Mouse (Mus musculus): ENCODE data around the gene Snf8. TPM values are rescaled to one million over a fixed set of nuclear protein-coding genes. Genes with fewer than 3 reads are reported as not detected.
A peak's percentile ranks its signal among the peaks of the same experiment; 100 is the strongest.

The Snf8 gene
- polyA plus RNA-seq, 1 experiment from 2014 or later = 68.8 TPM

DNA sequence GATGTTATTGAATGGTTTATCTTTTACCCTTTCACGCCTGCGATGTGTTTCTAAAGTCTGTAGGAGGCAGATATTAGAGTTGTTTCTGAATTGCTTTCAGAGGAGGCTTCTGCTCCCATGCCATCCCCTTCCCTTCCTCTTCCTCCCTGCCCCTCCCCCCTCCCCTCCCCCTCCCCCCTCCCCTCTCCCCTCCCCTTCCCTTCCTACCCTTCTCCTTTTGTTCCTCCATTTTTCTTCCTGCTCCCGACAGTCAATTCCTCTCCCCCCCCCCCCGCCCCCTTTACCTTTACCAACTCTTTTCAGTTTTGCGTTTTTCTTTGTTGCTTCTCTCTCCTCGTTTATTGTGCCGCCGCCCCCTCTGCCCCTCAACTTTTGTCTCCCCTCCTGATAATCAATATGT is 22.7 kb upstream of the Snf8 start:
- 5% methylated on average over 5 of the region's 8 CpGs for WGBS
- ATAC-seq (no peak), DNase-seq (ENCODE audit: low spot score) (no peak)
- Histone ChIP-seq H3K9ac (ENCODE audit: low read length) (no peak overlapping the region), H3K27me3 (replicated peaks; ENCODE audit: control insufficient read depth, insufficient read depth, low read length) (no peaks in the 10 kb centered on the region), H3K36me3 (ENCODE audit: control insufficient read depth, insufficient read depth, low read length) (no peaks in the 10 kb centered on the region), H3K9me3 (replicated peaks; ENCODE audit: control insufficient read depth, low read length) (no peaks in the 10 kb centered on the region), H3K4me2 (ENCODE audit: low read length) (0 out of 2 replicates have a peak overlapping the region, but pooled peaks have one; percentile 1), H3K4me1 (ENCODE audit: control insufficient read depth, insufficient read depth, low read length) (no peaks in the 10 kb centered on the region), H3K4me3 (ENCODE audit: low read depth, low read length) (no peak overlapping the region), H3K27ac (ENCODE audit: low read depth, low read length) (no peak overlapping the region)

DNA sequence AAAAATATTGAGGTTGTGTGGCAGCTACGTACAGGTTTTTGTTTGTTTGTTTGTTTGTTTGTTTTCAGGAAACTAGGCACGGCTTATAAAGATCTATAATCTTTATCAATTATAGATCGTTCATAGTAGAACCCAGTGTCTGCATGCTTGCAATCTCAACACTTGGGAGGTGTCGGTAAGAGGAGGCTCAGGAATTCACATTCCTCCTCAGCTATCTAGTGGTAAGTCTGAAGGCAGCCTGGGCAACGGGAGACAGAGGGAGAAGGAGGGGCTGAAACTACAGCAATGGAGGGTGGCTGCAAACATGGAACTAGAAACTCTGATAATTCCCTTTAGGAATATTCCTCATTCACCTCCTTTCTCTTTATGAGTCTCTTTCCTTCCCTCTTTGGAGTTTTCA is 19.3 kb upstream of the Snf8 start:
- Histone ChIP-seq H3K4me2 (ENCODE audit: low read length) (no peak overlapping the region), H3K27ac (ENCODE audit: low read depth, low read length) (no peak overlapping the region), H3K27me3 (replicated peaks; ENCODE audit: control insufficient read depth, insufficient read depth, low read length) (no peaks in the 10 kb centered on the region), H3K4me1 (ENCODE audit: control insufficient read depth, insufficient read depth, low read length) (no peaks in the 10 kb centered on the region), H3K4me3 (ENCODE audit: low read depth, low read length) (no peak overlapping the region), H3K9ac (ENCODE audit: low read length) (no peak overlapping the region), H3K36me3 (ENCODE audit: control insufficient read depth, insufficient read depth, low read length) (no peaks in the 10 kb centered on the region), H3K9me3 (replicated peaks; ENCODE audit: control insufficient read depth, low read length) (no peaks in the 10 kb centered on the region)
- DNase-seq (ENCODE audit: low spot score) (no peak), ATAC-seq (no peak)
- 52% methylated on average over 5 of the region's 5 CpGs for WGBS

DNA sequence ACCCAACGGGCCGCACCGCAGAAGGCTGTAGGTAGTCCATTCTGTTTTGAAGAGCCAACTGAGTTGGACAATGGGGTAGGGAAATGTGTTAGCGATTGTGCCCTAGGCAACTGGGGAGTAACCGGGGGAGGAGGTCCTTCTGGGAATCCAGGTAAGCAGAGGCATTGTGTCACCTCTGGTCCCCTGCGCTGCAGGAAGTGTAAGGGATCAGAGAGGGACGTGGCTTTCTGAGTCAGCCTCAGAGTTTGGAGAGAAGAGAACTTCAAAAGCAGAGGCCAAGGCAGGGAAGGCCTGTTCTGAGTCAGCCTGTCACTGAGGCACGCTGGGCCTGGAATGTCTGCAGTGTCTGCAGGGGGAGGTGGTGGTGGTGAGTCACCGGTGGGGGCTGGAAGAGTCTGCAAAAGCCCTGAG is 16.7 kb upstream of the Snf8 start:
- DNase-seq (ENCODE audit: low spot score) (no peak), ATAC-seq (no peak)
- H3K36me3 ChIP-seq (ENCODE audit: control insufficient read depth, insufficient read depth, low read length) = no peaks in the 10 kb centered on the region
- H3K4me1 ChIP-seq (ENCODE audit: control insufficient read depth, insufficient read depth, low read length) = no peaks in the 10 kb centered on the region
- no peak overlapping the region for H3K9ac ChIP-seq (ENCODE audit: low read length)
- 12% methylated on average over 9 of the region's 9 CpGs for WGBS
- no peak overlapping the region for H3K27ac ChIP-seq (ENCODE audit: low read depth, low read length)
- H3K4me2 ChIP-seq (ENCODE audit: low read length) = no peak overlapping the region
- no peaks in the 10 kb centered on the region for H3K9me3 ChIP-seq (replicated peaks; ENCODE audit: control insufficient read depth, low read length)
- no peaks in the 10 kb centered on the region for H3K27me3 ChIP-seq (replicated peaks; ENCODE audit: control insufficient read depth, insufficient read depth, low read length)
- H3K4me3 ChIP-seq (ENCODE audit: low read depth, low read length) = no peak overlapping the region

DNA sequence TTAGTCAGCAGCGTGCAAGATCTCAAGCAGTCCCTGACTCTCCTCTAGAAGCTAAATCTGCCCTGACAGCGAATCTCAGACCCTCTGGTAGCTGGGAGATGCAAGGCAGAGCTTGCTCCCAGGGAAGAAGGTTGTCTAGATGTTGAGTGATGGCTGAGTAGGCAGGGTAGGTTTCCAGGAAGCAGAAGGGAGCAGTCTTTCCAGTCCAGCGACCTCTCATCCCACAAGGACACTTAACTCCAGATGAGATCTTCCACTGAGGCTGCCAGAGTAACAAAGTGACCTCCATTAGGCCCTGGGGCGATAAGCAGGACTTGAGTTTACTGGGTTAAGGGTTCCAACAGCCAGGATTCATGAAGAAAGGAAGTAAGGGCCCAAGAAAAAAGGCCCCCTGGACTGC is 14.1 kb upstream of the Snf8 start:
- Histone ChIP-seq H3K4me3 (ENCODE audit: low read depth, low read length) (no peak overlapping the region), H3K36me3 (ENCODE audit: control insufficient read depth, insufficient read depth, low read length) (no peaks in the 10 kb centered on the region), H3K27ac (ENCODE audit: low read depth, low read length) (no peak overlapping the region), H3K9me3 (replicated peaks; ENCODE audit: control insufficient read depth, low read length) (no peaks in the 10 kb centered on the region), H3K9ac (ENCODE audit: low read length) (no peak overlapping the region), H3K4me1 (ENCODE audit: control insufficient read depth, insufficient read depth, low read length) (no peaks in the 10 kb centered on the region), H3K4me2 (ENCODE audit: low read length) (no peak overlapping the region), H3K27me3 (replicated peaks; ENCODE audit: control insufficient read depth, insufficient read depth, low read length) (no peaks in the 10 kb centered on the region)
- 74% methylated on average over 4 of the region's 4 CpGs for WGBS
- DNase-seq (ENCODE audit: low spot score) (no peak), ATAC-seq (no peak)

DNA sequence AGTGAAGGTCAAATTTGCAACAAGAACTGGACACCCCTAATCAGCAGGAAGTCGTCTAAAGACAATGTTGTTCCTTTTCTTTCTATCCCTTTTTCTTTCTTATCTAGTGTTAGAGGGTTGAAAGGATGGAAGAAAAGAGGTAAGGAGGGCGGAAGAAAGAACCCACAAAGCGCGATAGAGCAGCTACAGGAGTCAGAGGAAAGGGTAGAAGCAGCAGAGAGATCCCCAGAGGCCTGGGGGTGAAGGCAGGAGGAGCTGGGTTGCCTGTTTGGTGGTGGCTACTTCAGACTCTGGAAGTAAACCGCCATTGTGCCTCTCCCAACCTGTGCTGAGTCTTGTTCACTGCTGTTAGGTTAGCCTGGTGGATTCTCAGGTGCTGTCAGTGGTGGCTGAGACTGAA is 6.6 kb upstream of the Snf8 start:
- Histone ChIP-seq H3K9me3 (replicated peaks; ENCODE audit: control insufficient read depth, low read length) (no peaks in the 10 kb centered on the region), H3K4me3 (ENCODE audit: low read depth, low read length) (no peak overlapping the region), H3K9ac (ENCODE audit: low read length) (no peak overlapping the region), H3K36me3 (ENCODE audit: control insufficient read depth, insufficient read depth, low read length) (no peaks in the 10 kb centered on the region), H3K27me3 (replicated peaks; ENCODE audit: control insufficient read depth, insufficient read depth, low read length) (no peaks in the 10 kb centered on the region), H3K4me1 (ENCODE audit: control insufficient read depth, insufficient read depth, low read length) (no peaks in the 10 kb centered on the region), H3K27ac (ENCODE audit: low read depth, low read length) (no peak overlapping the region), H3K4me2 (ENCODE audit: low read length) (no peak overlapping the region)
- WGBS = 63% methylated on average over 5 of the region's 5 CpGs
- no peak for ATAC-seq
- no peak for DNase-seq (ENCODE audit: low spot score)

DNA sequence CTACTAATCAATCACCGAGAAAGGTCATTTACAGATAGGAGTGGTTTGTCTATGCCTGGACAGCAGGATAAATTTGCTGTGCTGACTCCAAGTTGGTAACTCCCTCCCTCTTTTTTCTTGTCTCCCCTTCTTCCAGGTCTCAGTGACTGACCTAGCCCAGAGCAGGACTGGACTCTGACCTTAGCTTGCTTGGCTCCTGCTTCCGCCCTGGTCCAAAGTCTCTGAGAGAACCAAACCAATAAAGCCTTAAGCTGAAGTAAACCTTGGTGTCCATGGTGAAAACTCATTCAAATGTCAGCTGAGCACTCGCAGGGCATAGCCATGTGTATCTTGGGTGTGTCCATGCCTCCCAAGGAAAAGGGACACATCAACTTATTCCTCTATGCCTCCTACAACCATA is 4.1 kb upstream of the Snf8 start:
- no peak overlapping the region for H3K9ac ChIP-seq (ENCODE audit: low read length)
- H3K27me3 ChIP-seq (replicated peaks; ENCODE audit: control insufficient read depth, insufficient read depth, low read length) = no peaks in the 10 kb centered on the region
- H3K9me3 ChIP-seq (replicated peaks; ENCODE audit: control insufficient read depth, low read length) = no peaks in the 10 kb centered on the region
- WGBS = 90% methylated on average over 3 of the region's 3 CpGs
- H3K4me1 ChIP-seq (ENCODE audit: control insufficient read depth, insufficient read depth, low read length) = peaks cover 9% of the 10 kb centered on the region
- H3K27ac ChIP-seq (ENCODE audit: low read depth, low read length) = no peak overlapping the region
- no peak overlapping the region for H3K4me3 ChIP-seq (ENCODE audit: low read depth, low read length)
- ATAC-seq (no peak), DNase-seq (ENCODE audit: low spot score) (no peak)
- H3K36me3 ChIP-seq (ENCODE audit: control insufficient read depth, insufficient read depth, low read length) = no peaks in the 10 kb centered on the region
- H3K4me2 ChIP-seq (ENCODE audit: low read length) = no peak overlapping the region

DNA sequence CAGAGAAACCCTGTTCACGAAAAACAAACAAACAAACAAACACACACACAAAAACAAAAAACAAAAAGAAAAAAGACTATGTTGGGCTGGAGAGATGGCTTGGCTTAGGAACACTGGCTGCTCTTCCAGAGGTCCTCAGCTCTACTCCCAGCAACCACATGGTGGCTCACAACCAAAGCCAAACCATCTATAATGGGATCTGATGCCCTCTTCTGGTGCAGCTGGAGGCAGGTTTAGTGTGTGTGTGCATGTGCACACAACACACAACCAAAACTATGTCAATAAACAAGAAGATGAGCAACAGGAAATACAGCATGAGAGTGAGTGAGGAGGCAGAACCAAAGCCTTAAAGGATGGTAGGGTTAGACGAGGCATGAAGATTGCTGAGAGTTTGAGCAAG is 3.0 kb upstream of the Snf8 start:
- Histone ChIP-seq H3K27me3 (replicated peaks; ENCODE audit: control insufficient read depth, insufficient read depth, low read length) (no peaks in the 10 kb centered on the region), H3K9me3 (replicated peaks; ENCODE audit: control insufficient read depth, low read length) (no peaks in the 10 kb centered on the region), H3K36me3 (ENCODE audit: control insufficient read depth, insufficient read depth, low read length) (no peaks in the 10 kb centered on the region; the same call in 1 of the 2 replicates), H3K4me1 (ENCODE audit: control insufficient read depth, insufficient read depth, low read length) (peaks cover 16% of the 10 kb centered on the region), H3K9ac (ENCODE audit: low read length) (no peak overlapping the region), H3K4me2 (ENCODE audit: low read length) (no peak overlapping the region), H3K27ac (ENCODE audit: low read depth, low read length) (no peak overlapping the region), H3K4me3 (ENCODE audit: low read depth, low read length) (no peak overlapping the region)
- WGBS = 83% methylated on average over 2 of the region's 2 CpGs
- DNase-seq (ENCODE audit: low spot score) (no peak), ATAC-seq (no peak)

DNA sequence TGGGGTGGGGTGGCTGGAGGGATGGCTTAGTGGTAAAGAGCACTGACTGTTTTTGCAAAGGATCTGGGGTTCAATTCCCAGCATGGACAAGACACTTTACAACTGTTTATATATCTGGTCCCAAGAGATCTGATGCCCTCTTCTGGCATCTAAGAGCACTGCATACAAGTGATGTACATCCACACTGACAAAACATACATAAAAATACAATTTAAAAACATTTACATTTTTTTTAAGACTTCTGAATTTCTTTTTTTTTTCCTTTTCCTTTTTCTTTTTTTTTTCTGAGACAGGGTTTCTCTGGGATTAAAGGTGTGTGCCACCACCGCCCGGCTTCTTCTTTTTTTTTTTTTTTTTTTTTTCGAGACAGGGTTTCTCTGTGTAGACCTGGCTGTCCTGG is 1.4 kb upstream of the Snf8 start:
- 100% methylated on average over 2 of the region's 3 CpGs for WGBS
- Histone ChIP-seq H3K27ac (ENCODE audit: low read depth, low read length) (no peak overlapping the region), H3K4me2 (ENCODE audit: low read length) (no peak overlapping the region), H3K36me3 (ENCODE audit: control insufficient read depth, insufficient read depth, low read length) (peaks cover 3% of the 10 kb centered on the region; the same call in 1 of the 2 replicates), H3K27me3 (replicated peaks; ENCODE audit: control insufficient read depth, insufficient read depth, low read length) (no peaks in the 10 kb centered on the region), H3K9ac (ENCODE audit: low read length) (no peak overlapping the region), H3K4me3 (ENCODE audit: low read depth, low read length) (no peak overlapping the region), H3K9me3 (replicated peaks; ENCODE audit: control insufficient read depth, low read length) (no peaks in the 10 kb centered on the region), H3K4me1 (ENCODE audit: control insufficient read depth, insufficient read depth, low read length) (peaks cover 16% of the 10 kb centered on the region)
- DNase-seq (ENCODE audit: low spot score) = peak; percentile 31
- no peak for ATAC-seq

DNA sequence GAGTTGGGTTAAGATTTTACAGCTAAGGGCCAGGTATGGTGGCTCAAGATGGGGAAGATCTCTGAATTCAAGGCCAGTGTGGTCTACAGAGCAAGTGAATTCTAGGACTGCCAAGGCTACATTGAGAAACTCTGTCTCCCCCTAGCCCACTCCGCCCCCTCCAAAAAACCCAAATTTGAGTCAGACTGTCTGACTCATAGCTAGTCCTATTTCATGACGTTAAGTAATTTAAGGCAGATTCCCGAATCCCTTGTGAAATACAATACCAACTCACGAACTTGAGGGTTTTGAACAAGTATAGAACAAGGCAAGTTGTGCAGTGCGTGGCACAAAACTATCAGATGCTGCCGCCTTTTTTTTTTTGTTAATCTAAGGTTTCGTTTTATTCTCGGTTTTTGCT is 569 bp upstream of the Snf8 start:
- Histone ChIP-seq H3K9ac (ENCODE audit: low read length) (peak overlapping the region; percentile 81), H3K4me1 (ENCODE audit: control insufficient read depth, insufficient read depth, low read length) (peaks cover 16% of the 10 kb centered on the region), H3K4me3 (ENCODE audit: low read depth, low read length) (peak overlapping the region; percentile 79), H3K27me3 (replicated peaks; ENCODE audit: control insufficient read depth, insufficient read depth, low read length) (no peaks in the 10 kb centered on the region), H3K4me2 (ENCODE audit: low read length) (peak overlapping the region; percentile 94), H3K36me3 (ENCODE audit: control insufficient read depth, insufficient read depth, low read length) (peaks cover 6% of the 10 kb centered on the region; the same call in 1 of the 2 replicates), H3K27ac (ENCODE audit: low read depth, low read length) (no peak overlapping the region), H3K9me3 (replicated peaks; ENCODE audit: control insufficient read depth, low read length) (no peaks in the 10 kb centered on the region)
- no peak for DNase-seq (ENCODE audit: low spot score)
- 55% methylated on average over 8 of the region's 8 CpGs for WGBS
- ATAC-seq = no peak

Measured in forebrain, embryonic 14.5 days (tissue).